Mouse (Mus musculus) midbrain, embryonic 11.5 days (tissue): ENCODE results near the gene Setd5. TPM values are rescaled to one million over a fixed set of nuclear protein-coding genes. Genes with fewer than 3 reads are reported as not detected.

Experiments
- ATAC-seq: fragments of 200-750 bp; cut with Nextera tagmentation; 2 replicates; pipeline ENCODE4 v1.8.0; 2017; ENCODE audit warnings: moderate TSS enrichment, moderate library complexity; ENCODE audit not compliant: low FRiP score
- DNase-seq: peaks from one replicate; pipeline ENCODE4 v3.0.0; 2015; ENCODE audit warnings: low spot score; ENCODE audit errors: missing footprints
- H3K27ac ChIP-seq: fragments of 300-500 bp; sonication (generic); 2 replicates; pipeline ENCODE4 v1.5.1; 2014; ENCODE audit warnings: low read depth, low read length
- H3K27me3 ChIP-seq: fragments of 300-500 bp; sonication (generic); 2 replicates; pipeline ENCODE4 v1.6.1; 2014; ENCODE audit warnings: mild to moderate bottlenecking, low read length, moderate library complexity, mixed read lengths; ENCODE audit not compliant: control insufficient read depth, insufficient read depth
- H3K36me3 ChIP-seq: fragments of 300-500 bp; sonication (generic); 2 replicates; pipeline ENCODE4 v1.6.1; 2014; ENCODE audit warnings: mild to moderate bottlenecking, low read length, moderate library complexity, mixed read lengths; ENCODE audit not compliant: control insufficient read depth, insufficient read depth
- H3K4me1 ChIP-seq: fragments of 300-500 bp; sonication (generic); 2 replicates; pipeline ENCODE4 v1.6.1; 2014; ENCODE audit warnings: low read length; ENCODE audit not compliant: control insufficient read depth, insufficient read depth
- H3K4me2 ChIP-seq: fragments of 300-500 bp; sonication (generic); 2 replicates; pipeline ENCODE4 v1.6.1; 2014; ENCODE audit warnings: mild to moderate bottlenecking, moderate library complexity
- H3K4me3 ChIP-seq: fragments of 300-500 bp; sonication (generic); 2 replicates; pipeline ENCODE4 v1.5.1; 2014; ENCODE audit warnings: low read depth, low read length
- H3K9ac ChIP-seq: fragments of 300-500 bp; sonication (generic); 2 replicates; pipeline ENCODE4 v1.6.1; 2014; ENCODE audit warnings: low read length
- H3K9me3 ChIP-seq: fragments of 300-500 bp; sonication (generic); 2 replicates; pipeline ENCODE4 v1.6.1; 2016; ENCODE audit warnings: low read length; ENCODE audit not compliant: control insufficient read depth
- WGBS: fragments of 180-500 bp; shearing (Covaris S2); extraction: QIAGEN DNeasy Blood & Tissue Kit; methylation state at CpG from one replicate; pipeline ENCODE4 v1.1.7; 2014; 5-methylcytosine and 5-hydroxymethylcytosine counted together
- polyA plus RNA-seq: library from polyadenylated mRNA; unstranded; fragments of >200 nt; fragmentation: Nextera tagmentation; extraction: Ambion mirVana; gene quantifications from 2 replicates; pipeline ENCODE4 v1.2.1, GENCODE M21; 2014

Setd5 gene
- polyA plus RNA-seq, 1 experiment from 2014 or later = 75.5 TPM

GRCm38 (mm10) chr6:113036463-113037175, 40.5 kb upstream of the Setd5 start:
- 78% methylated on average over 4 of the region's 4 CpGs for WGBS
- ATAC-seq (no peak), DNase-seq (no peak)
- H3K9me3 ChIP-seq = no peaks in the 10 kb centered on the region
- H3K27ac ChIP-seq = no peak overlapping the region
- H3K4me3 ChIP-seq = no peak overlapping the region
- H3K4me1 ChIP-seq = peaks cover 8% of the 10 kb centered on the region; the same call in 1 of the 2 replicates
- H3K36me3 ChIP-seq = no peaks in the 10 kb centered on the region
- H3K27me3 ChIP-seq = no peaks in the 10 kb centered on the region
- no peak overlapping the region for H3K9ac ChIP-seq
- no peak overlapping the region for H3K4me2 ChIP-seq

GRCm38 (mm10) chr6:113037946-113038734, 39.0 kb upstream of the Setd5 start:
- peak overlapping the region; percentile 50 for H3K27ac ChIP-seq
- H3K9me3 ChIP-seq = no peaks in the 10 kb centered on the region
- peak; percentile 82 for ATAC-seq
- DNase-seq = peak; percentile 96
- peak overlapping the region; percentile 34; the same call in 1 of the 2 replicates for H3K9ac ChIP-seq
- WGBS = 11% methylated on average over 19 of the region's 19 CpGs
- H3K36me3 ChIP-seq = no peaks in the 10 kb centered on the region
- H3K4me3 ChIP-seq = no peak overlapping the region; the same call in 1 of the 2 replicates
- peaks cover 8% of the 10 kb centered on the region; the same call in 1 of the 2 replicates for H3K4me1 ChIP-seq
- H3K27me3 ChIP-seq = no peaks in the 10 kb centered on the region
- H3K4me2 ChIP-seq = peak overlapping the region; percentile 17; the same call in 1 of the 2 replicates

DNA sequence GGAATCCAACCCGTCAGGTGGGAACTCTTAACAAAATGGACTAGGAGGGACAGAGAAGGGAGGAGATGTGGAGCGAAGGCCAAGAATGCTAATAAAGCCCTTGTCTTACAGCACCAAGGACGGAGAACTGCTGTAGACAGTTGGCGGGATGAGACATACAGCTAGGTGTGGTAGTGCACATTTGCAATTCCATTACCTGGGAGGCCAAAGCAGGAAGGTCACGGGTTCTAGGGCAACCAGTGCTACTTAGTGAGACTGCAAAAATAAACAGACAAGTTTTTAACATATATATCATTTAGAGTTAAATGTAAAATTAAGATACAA, 38.5 kb upstream of the Setd5 start:
- no peak overlapping the region for H3K4me3 ChIP-seq
- WGBS = 43% methylated on average over 5 of the region's 5 CpGs
- H3K9me3 ChIP-seq = no peaks in the 10 kb centered on the region
- peaks cover 8% of the 10 kb centered on the region; the same call in 1 of the 2 replicates for H3K4me1 ChIP-seq
- ATAC-seq (peak; percentile 73), DNase-seq (no peak)
- H3K27me3 ChIP-seq = no peaks in the 10 kb centered on the region
- no peaks in the 10 kb centered on the region for H3K36me3 ChIP-seq
- peak overlapping the region; percentile 50 for H3K27ac ChIP-seq
- peak overlapping the region; percentile 28; the same call in 1 of the 2 replicates for H3K9ac ChIP-seq
- peak overlapping the region; percentile 17; the same call in 1 of the 2 replicates for H3K4me2 ChIP-seq

GRCm38 (mm10) chr6:113040319-113040718, 36.8 kb upstream of the Setd5 start:
- ATAC-seq = no peak
- Histone ChIP-seq H3K36me3 (no peaks in the 10 kb centered on the region), H3K27ac (no peak overlapping the region), H3K4me1 (peaks cover 12% of the 10 kb centered on the region), H3K9ac (no peak overlapping the region), H3K4me3 (no peak overlapping the region), H3K9me3 (no peaks in the 10 kb centered on the region), H3K4me2 (no peak overlapping the region), H3K27me3 (no peaks in the 10 kb centered on the region)
- no peak for DNase-seq
- 90% methylated on average over 2 of the region's 2 CpGs for WGBS

DNA sequence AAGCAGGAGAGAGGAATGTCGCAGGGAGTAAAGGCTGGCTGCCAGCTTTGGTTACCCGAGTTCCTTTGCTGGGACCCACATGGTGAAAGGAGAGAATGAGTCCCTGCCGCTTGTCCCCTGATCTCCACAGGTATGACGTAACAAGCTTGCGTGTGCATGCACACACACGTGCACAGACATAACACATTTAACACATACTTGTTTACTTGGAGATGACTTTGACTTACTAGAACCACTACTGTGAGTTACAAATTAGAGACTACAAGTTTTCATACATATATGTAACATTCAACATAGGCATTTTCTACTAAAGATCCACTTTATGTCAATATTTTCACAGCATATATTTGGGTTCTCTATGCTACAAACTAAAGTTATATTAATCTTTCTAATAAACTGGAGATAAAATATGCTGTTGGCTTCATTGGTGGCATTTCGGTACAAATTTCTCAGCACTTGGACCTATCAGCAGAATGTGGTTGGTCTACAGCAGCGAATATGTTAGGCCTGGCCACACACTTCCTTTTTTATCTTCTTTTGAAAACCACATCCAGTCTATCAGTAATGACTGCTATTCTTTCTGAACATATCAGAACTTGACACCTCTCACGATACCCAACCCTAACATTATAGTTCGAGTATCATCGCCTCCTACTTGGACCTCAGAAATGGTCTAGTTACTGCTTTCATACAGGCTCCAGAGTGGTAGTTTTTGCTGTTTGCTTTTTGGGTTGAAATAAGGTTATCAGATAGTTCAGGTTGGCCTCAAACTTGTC, 35.8 kb upstream of the Setd5 start:
- Histone ChIP-seq H3K4me3 (no peak overlapping the region), H3K9ac (no peak overlapping the region), H3K4me2 (no peak overlapping the region), H3K36me3 (no peaks in the 10 kb centered on the region), H3K27me3 (no peaks in the 10 kb centered on the region), H3K9me3 (no peaks in the 10 kb centered on the region), H3K4me1 (peaks cover 14% of the 10 kb centered on the region), H3K27ac (no peak overlapping the region)
- DNase-seq (no peak), ATAC-seq (no peak)
- WGBS = 86% methylated on average over 11 of the region's 11 CpGs

DNA sequence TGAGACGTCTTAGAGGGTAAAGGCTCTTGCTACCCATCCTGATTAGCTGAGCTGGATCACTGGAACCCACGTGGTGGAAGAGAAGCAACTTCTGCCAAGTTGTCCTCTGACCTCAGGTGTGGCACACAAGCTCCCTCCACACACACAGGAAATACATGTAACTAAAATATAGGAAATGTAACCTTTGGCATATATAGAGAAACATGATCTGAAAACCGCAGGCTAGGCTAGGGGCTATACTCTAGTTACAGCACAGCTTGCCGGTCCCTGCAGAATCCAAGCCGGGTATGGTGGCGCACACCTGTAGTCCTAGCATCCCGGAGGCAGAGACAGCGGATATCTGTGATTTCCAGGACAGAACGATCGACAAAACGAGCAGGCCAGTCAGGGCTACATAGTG, 31.6 kb upstream of the Setd5 start:
- H3K4me2 ChIP-seq = peak overlapping the region; percentile 98
- peaks cover 13% of the 10 kb centered on the region for H3K4me1 ChIP-seq
- H3K4me3 ChIP-seq = peak overlapping the region; percentile 83
- no peaks in the 10 kb centered on the region for H3K27me3 ChIP-seq
- WGBS = under 1% methylated on average over 11 of the region's 11 CpGs
- DNase-seq = no peak
- H3K27ac ChIP-seq = peak overlapping the region; percentile 87
- peaks cover 2% of the 10 kb centered on the region; the same call in 1 of the 2 replicates for H3K36me3 ChIP-seq
- peak; percentile 59; the same call in 1 of the 2 replicates for ATAC-seq
- peak overlapping the region; percentile 88 for H3K9ac ChIP-seq
- H3K9me3 ChIP-seq = no peaks in the 10 kb centered on the region

DNA sequence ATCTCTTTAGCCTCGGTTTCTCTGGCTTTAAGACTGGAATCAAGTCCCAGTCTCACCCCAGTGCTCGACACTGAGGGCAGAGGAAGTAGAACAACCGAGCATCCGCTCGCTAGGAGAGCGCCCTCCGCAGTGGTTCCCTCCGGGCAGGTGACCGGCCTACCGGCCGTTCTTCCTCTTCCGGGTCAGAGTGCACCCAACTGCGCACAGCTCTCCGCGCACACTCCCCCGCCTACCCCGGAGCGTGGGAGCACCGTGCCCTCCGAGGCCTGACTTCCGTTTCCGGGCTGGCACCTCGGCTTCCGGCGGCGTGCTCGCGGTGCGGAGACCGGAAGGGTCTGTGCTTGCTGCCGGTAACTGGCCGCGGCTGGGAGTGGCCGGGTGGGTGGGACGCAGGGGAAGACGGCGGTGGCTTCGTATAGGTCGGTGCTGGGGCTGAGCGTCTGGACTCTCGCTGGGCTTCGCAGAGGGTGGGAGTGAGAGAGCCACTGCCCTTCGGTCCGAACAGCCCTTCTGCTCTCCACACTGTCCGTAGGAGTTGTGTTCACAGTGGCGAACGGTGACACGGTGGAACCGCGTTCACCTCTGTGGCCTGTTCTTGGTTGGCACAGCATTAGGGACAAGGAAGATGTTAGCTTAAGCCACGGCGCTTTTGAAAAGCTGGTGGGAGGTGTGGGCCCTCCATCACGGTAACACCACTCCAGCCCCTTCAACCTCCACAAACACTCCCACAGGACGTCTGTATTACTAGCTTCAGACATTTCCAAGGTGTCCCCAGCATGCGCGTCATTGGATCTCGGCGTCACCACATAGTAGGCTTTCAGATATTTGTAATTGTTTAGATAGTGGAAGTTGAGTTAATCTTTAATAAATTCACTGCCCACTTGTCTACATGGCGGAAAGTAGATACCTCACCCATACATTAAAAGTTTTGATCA, 30.9 kb upstream of the Setd5 start, which contains the start of gene Thumpd3:
Gene Thumpd3, plus strand, starts transcription at position 185 of the 935 bp plus-strand sequence.
- under 1% methylated on average over 59 of the region's 59 CpGs for WGBS

More for the DNA sequence above, 30.9 kb upstream of the Setd5 start, which contains the start of gene Thumpd3:
- H3K9ac ChIP-seq = peak within 1 kb of the TSS; percentile 88
- peaks cover 7% of the 10 kb centered on the region for H3K36me3 ChIP-seq
- peak within 1 kb of the TSS; percentile 83 for H3K4me3 ChIP-seq
- peak; percentile 100 for ATAC-seq
- DNase-seq = peak; percentile 99
- H3K4me2 ChIP-seq = peak within 1 kb of the TSS; percentile 98
- peak within 1 kb of the TSS; percentile 87 for H3K27ac ChIP-seq
- no peaks in the 10 kb centered on the region for H3K9me3 ChIP-seq
- no peaks in the 10 kb centered on the region for H3K27me3 ChIP-seq
- peaks cover 13% of the 10 kb centered on the region for H3K4me1 ChIP-seq
